Mouse (Mus musculus): Measurements from ENCODE around the gene Aff3.

Aff3 gene

GRCm38 (mm10) chr1:38664777-38665176 is at the start of gene Aff3:
Gene Aff3, minus strand, starts transcription at chr1:38664955.
- DNase-seq (ENCODE audit: low spot score) = no peak

- DNase-seq (ENCODE audit: low spot score) = no peak
These were observed 35.9 kb upstream of the Aff3 start for GRCm38 (mm10) chr1:38700646-38701045.

- DNase-seq (ENCODE audit: low spot score) = no peak
These were observed 34.5 kb upstream of the Aff3 start for GRCm38 (mm10) chr1:38699244-38699643.

- no peak for DNase-seq (ENCODE audit: low spot score)
These were observed 31.3 kb upstream of the Aff3 start for GRCm38 (mm10) chr1:38695812-38696681.

GRCm38 (mm10) chr1:38695089-38695811 is 30.5 kb upstream of the Aff3 start:
- DNase-seq (ENCODE audit: low spot score) = no peak

GRCm38 (mm10) chr1:38694142-38694541 is 29.4 kb upstream of the Aff3 start:
- DNase-seq (ENCODE audit: low spot score) = no peak

- DNase-seq (ENCODE audit: low spot score) = no peak
These were observed 25.7 kb upstream of the Aff3 start for GRCm38 (mm10) chr1:38690471-38690870.

- DNase-seq (ENCODE audit: low spot score) = no peak
These were observed 23.5 kb upstream of the Aff3 start for GRCm38 (mm10) chr1:38688216-38688615.

- DNase-seq (ENCODE audit: low spot score) = no peak
These were observed 21.0 kb upstream of the Aff3 start for GRCm38 (mm10) chr1:38685706-38686105.

GRCm38 (mm10) chr1:38683158-38683721 is 18.5 kb upstream of the Aff3 start:
- no peak for DNase-seq (ENCODE audit: low spot score)

- DNase-seq (ENCODE audit: low spot score) = no peak
These were observed 15.1 kb upstream of the Aff3 start for GRCm38 (mm10) chr1:38679890-38680289.

- DNase-seq (ENCODE audit: low spot score) = no peak
These were observed 7.0 kb upstream of the Aff3 start for GRCm38 (mm10) chr1:38671756-38672155.

- DNase-seq (ENCODE audit: low spot score) = no peak
These were observed 6.3 kb upstream of the Aff3 start for GRCm38 (mm10) chr1:38671019-38671418.

- no peak for DNase-seq (ENCODE audit: low spot score)
These were observed 3.6 kb upstream of the Aff3 start for GRCm38 (mm10) chr1:38668327-38668726.

GRCm38 (mm10) chr1:38667892-38668291 is 3.1 kb upstream of the Aff3 start:
- DNase-seq (ENCODE audit: low spot score) = no peak

- no peak for DNase-seq (ENCODE audit: low spot score)
These were observed 2.0 kb upstream of the Aff3 start for GRCm38 (mm10) chr1:38666766-38667118.

GRCm38 (mm10) chr1:38666111-38666765 is 1.5 kb upstream of the Aff3 start:
- peak; percentile 5 for DNase-seq (ENCODE audit: low spot score)

- DNase-seq (ENCODE audit: low spot score) = no peak
These were observed 856 bp upstream of the Aff3 start for GRCm38 (mm10) chr1:38665611-38666010.

- no peak for DNase-seq (ENCODE audit: low spot score)
These were observed 494 bp downstream of the Aff3 start for GRCm38 (mm10) chr1:38664261-38664660.

GRCm38 (mm10) chr1:38662616-38663193 is 2.0 kb downstream of the Aff3 start:
- no peak for DNase-seq (ENCODE audit: low spot score)

- DNase-seq (ENCODE audit: low spot score) = no peak
These were observed 5.7 kb downstream of the Aff3 start for GRCm38 (mm10) chr1:38658933-38659553.

GRCm38 (mm10) chr1:38658376-38658775 is 6.4 kb downstream of the Aff3 start:
- DNase-seq (ENCODE audit: low spot score) = no peak

Measured in urinary bladder, postnatal 14 days (tissue).